In genomic region chr7:65144881-65145280, GRCm38 (mm10) we compare ENCODE assay signal across 19 mouse cellular contexts. TPM values are rescaled to one million over a fixed set of nuclear protein-coding genes. Genes with fewer than 3 reads are reported as not detected.
DNase-seq lines count a peak whose midpoint lies in the region; ATAC-seq and TF ChIP-seq lines count a peak whose summit lies in the region.
"Had no signal": no experiment of that assay in that cellular context is flagged by ENCODE, and none has a peak within 500 bp of the region (broad histone marks: within the 10 kb centered on the region; RNA-seq: fewer than 3 reads in every experiment).

No protein-coding gene starts in this region.

- H3K9me3 ChIP-seq in embryonic facial prominence, embryonic 14.5 days (ENCODE audit: control insufficient read depth, low read length), result no peaks in the 10 kb centered on the region
- H3K9me3 ChIP-seq in embryonic facial prominence, embryonic 10.5 days, result no peaks in the 10 kb centered on the region
- no peaks in the 10 kb centered on the region for H3K9me3 ChIP-seq in intestine, embryonic 14.5 days (ENCODE audit: control insufficient read depth, low read length)
- no peaks in the 10 kb centered on the region for H3K9me3 ChIP-seq in intestine, postnatal 0 days (ENCODE audit: control insufficient read depth)
- H3K9me3 ChIP-seq in midbrain, postnatal 0 days (ENCODE audit: low read length), result no peaks in the 10 kb centered on the region
- H3K9me3 ChIP-seq in midbrain, embryonic 13.5 days, result no peaks in the 10 kb centered on the region
- H3K9me3 ChIP-seq: forebrain, embryonic 15.5 days; heart, embryonic 12.5 days; hindbrain, embryonic 15.5 days; intestine, embryonic 15.5 days had no signal

- 41% methylated on average over 6 of the region's 6 CpGs for WGBS in embryonic facial prominence, embryonic 14.5 days
- 72% methylated on average over 6 of the region's 6 CpGs for WGBS in embryonic facial prominence, embryonic 10.5 days
- 60% methylated on average over 6 of the region's 6 CpGs for WGBS in intestine, embryonic 14.5 days
- 67% methylated on average over 6 of the region's 6 CpGs for WGBS in intestine, postnatal 0 days
- WGBS in midbrain, postnatal 0 days, result 21% methylated on average over 6 of the region's 6 CpGs
- 32% methylated on average over 6 of the region's 6 CpGs for WGBS in midbrain, embryonic 13.5 days

- no peak overlapping the region for H3K9ac ChIP-seq in embryonic facial prominence, embryonic 14.5 days (ENCODE audit: low read depth, low read length)
- no peak overlapping the region for H3K9ac ChIP-seq in intestine, embryonic 14.5 days (ENCODE audit: low read length)
- no peak overlapping the region for H3K9ac ChIP-seq in intestine, postnatal 0 days (ENCODE audit: low read depth, low read length)
- no peak overlapping the region for H3K9ac ChIP-seq in midbrain, postnatal 0 days (replicated peaks; ENCODE audit: low read length, poor library complexity, severe bottlenecking)
- H3K9ac ChIP-seq in midbrain, embryonic 13.5 days (replicated peaks), result no peak overlapping the region
- H3K9ac ChIP-seq: forebrain, embryonic 15.5 days; heart, embryonic 12.5 days; hindbrain, embryonic 15.5 days; intestine, embryonic 15.5 days had no signal

- no peaks in the 10 kb centered on the region for H3K36me3 ChIP-seq in embryonic facial prominence, embryonic 14.5 days (ENCODE audit: control insufficient read depth, insufficient read depth, low read length)
- no peaks in the 10 kb centered on the region for H3K36me3 ChIP-seq in embryonic facial prominence, embryonic 10.5 days (replicated peaks)
- H3K36me3 ChIP-seq in intestine, embryonic 14.5 days (ENCODE audit: control insufficient read depth, insufficient read depth, low read length), result no peaks in the 10 kb centered on the region
- H3K36me3 ChIP-seq in intestine, postnatal 0 days (ENCODE audit: control insufficient read depth, insufficient read depth), result no peaks in the 10 kb centered on the region
- no peaks in the 10 kb centered on the region for H3K36me3 ChIP-seq in midbrain, postnatal 0 days (ENCODE audit: insufficient read depth, low read length)
- no peaks in the 10 kb centered on the region for H3K36me3 ChIP-seq in midbrain, embryonic 13.5 days
- H3K36me3 ChIP-seq: forebrain, embryonic 15.5 days; heart, embryonic 12.5 days; hindbrain, embryonic 15.5 days; intestine, embryonic 15.5 days had no signal

- no peak for TF ChIP-seq CTCF in intestine, postnatal 0 days (IDR thresholded peaks at IDR 0.05; ENCODE audit: low read depth)
- no peak for TF ChIP-seq CTCF in midbrain, postnatal 0 days (IDR thresholded peaks at IDR 0.05)

- no peak for ATAC-seq in embryonic facial prominence, embryonic 14.5 days (ENCODE audit: low read depth)
- ATAC-seq in intestine, embryonic 14.5 days (replicated peaks; ENCODE audit: low FRiP score, low TSS enrichment, low read depth), result no peak
- no peak for ATAC-seq in intestine, postnatal 0 days
- ATAC-seq in midbrain, postnatal 0 days (ENCODE audit: low FRiP score), result no peak
- ATAC-seq in midbrain, embryonic 13.5 days, result no peak
- ATAC-seq: forebrain, embryonic 15.5 days; intestine, embryonic 15.5 days had no signal

- no peaks in the 10 kb centered on the region for H3K4me1 ChIP-seq in embryonic facial prominence, embryonic 14.5 days (ENCODE audit: control insufficient read depth, insufficient read depth, low read length)
- H3K4me1 ChIP-seq in embryonic facial prominence, embryonic 10.5 days, result no peaks in the 10 kb centered on the region
- no peaks in the 10 kb centered on the region for H3K4me1 ChIP-seq in intestine, embryonic 14.5 days (replicated peaks; ENCODE audit: control insufficient read depth, insufficient read depth, low read length)
- H3K4me1 ChIP-seq in intestine, postnatal 0 days (replicated peaks; ENCODE audit: control insufficient read depth, insufficient read depth, low read length), result no peaks in the 10 kb centered on the region
- H3K4me1 ChIP-seq in midbrain, postnatal 0 days (ENCODE audit: insufficient read depth, low read length), result no peaks in the 10 kb centered on the region
- H3K4me1 ChIP-seq in midbrain, embryonic 13.5 days (replicated peaks), result no peaks in the 10 kb centered on the region; the same call in 1 of the 2 replicates
- H3K4me1 ChIP-seq: heart, embryonic 12.5 days; intestine, embryonic 15.5 days had no signal

- DNase-seq in embryonic facial prominence, embryonic 14.5 days (ENCODE audit: low spot score), result peak; percentile 10
- no peak for DNase-seq in embryonic facial prominence, embryonic 10.5 days (ENCODE audit: low spot score)
- DNase-seq in intestine, embryonic 14.5 days (ENCODE audit: low spot score), result peak; percentile 25
- DNase-seq in midbrain, postnatal 0 days (ENCODE audit: low spot score), result peak; percentile 42
- DNase-seq in retina, postnatal 1 day, result peak; percentile 46
- DNase-seq: adrenal gland, adult 2 months; adrenal gland, postnatal 25 days; cerebellum, adult 2 months; gastrocnemius, postnatal 36 days; heart, adult 18-20 months; heart, postnatal 36 days had no signal

- no peaks in the 10 kb centered on the region for H3K27me3 ChIP-seq in embryonic facial prominence, embryonic 14.5 days (replicated peaks; ENCODE audit: control insufficient read depth, insufficient read depth, low read length)
- no peaks in the 10 kb centered on the region for H3K27me3 ChIP-seq in embryonic facial prominence, embryonic 10.5 days (replicated peaks; ENCODE audit: low read depth, poor library complexity, severe bottlenecking)
- H3K27me3 ChIP-seq in intestine, embryonic 14.5 days (replicated peaks; ENCODE audit: control insufficient read depth, insufficient read depth, low read length), result no peaks in the 10 kb centered on the region
- no peaks in the 10 kb centered on the region for H3K27me3 ChIP-seq in intestine, postnatal 0 days (replicated peaks; ENCODE audit: control insufficient read depth, insufficient read depth, low read length)
- H3K27me3 ChIP-seq in midbrain, postnatal 0 days (ENCODE audit: insufficient read depth, low read length), result no peaks in the 10 kb centered on the region
- H3K27me3 ChIP-seq in midbrain, embryonic 13.5 days, result no peaks in the 10 kb centered on the region
- H3K27me3 ChIP-seq: forebrain, embryonic 15.5 days; heart, embryonic 12.5 days; hindbrain, embryonic 15.5 days; intestine, embryonic 15.5 days had no signal

- H3K4me3 ChIP-seq in embryonic facial prominence, embryonic 14.5 days (ENCODE audit: low read depth, low read length), result no peak overlapping the region
- no peak overlapping the region for H3K4me3 ChIP-seq in embryonic facial prominence, embryonic 10.5 days
- H3K4me3 ChIP-seq in intestine, embryonic 14.5 days (ENCODE audit: low read depth, low read length), result no peak overlapping the region
- no peak overlapping the region for H3K4me3 ChIP-seq in intestine, postnatal 0 days (ENCODE audit: low read depth, low read length)
- H3K4me3 ChIP-seq in midbrain, postnatal 0 days (ENCODE audit: low read depth, low read length), result no peak overlapping the region
- H3K4me3 ChIP-seq in midbrain, embryonic 13.5 days (replicated peaks), result no peak overlapping the region
- H3K4me3 ChIP-seq: forebrain, embryonic 15.5 days; heart, embryonic 12.5 days; hindbrain, embryonic 15.5 days; intestine, embryonic 15.5 days had no signal

- no peak overlapping the region for H3K4me2 ChIP-seq in embryonic facial prominence, embryonic 14.5 days (ENCODE audit: low read depth, low read length)
- no peak overlapping the region for H3K4me2 ChIP-seq in intestine, embryonic 14.5 days (ENCODE audit: low read length)
- H3K4me2 ChIP-seq in intestine, postnatal 0 days (replicated peaks; ENCODE audit: low read depth), result no peak overlapping the region
- no peak overlapping the region for H3K4me2 ChIP-seq in midbrain, postnatal 0 days (ENCODE audit: low read depth, low read length, poor library complexity, severe bottlenecking)
- no peak overlapping the region for H3K4me2 ChIP-seq in midbrain, embryonic 13.5 days (replicated peaks)
- H3K4me2 ChIP-seq: forebrain, embryonic 15.5 days; heart, embryonic 12.5 days; hindbrain, embryonic 15.5 days; intestine, embryonic 15.5 days had no signal

- H3K27ac ChIP-seq in embryonic facial prominence, embryonic 14.5 days (replicated peaks; ENCODE audit: low read depth, low read length), result no peak overlapping the region
- H3K27ac ChIP-seq in embryonic facial prominence, embryonic 10.5 days (replicated peaks), result no peak overlapping the region
- H3K27ac ChIP-seq in intestine, embryonic 14.5 days (ENCODE audit: low read depth), result no peak overlapping the region
- H3K27ac ChIP-seq in intestine, postnatal 0 days (ENCODE audit: low read depth, low read length), result no peak overlapping the region
- H3K27ac ChIP-seq in midbrain, postnatal 0 days (ENCODE audit: low read depth, low read length), result no peak overlapping the region
- H3K27ac ChIP-seq in midbrain, embryonic 13.5 days, result no peak overlapping the region
- H3K27ac ChIP-seq: forebrain, embryonic 15.5 days; hindbrain, embryonic 15.5 days; intestine, embryonic 15.5 days had no signal

RNA-seq across cellular contexts. Expression of gene Fam189a1, which starts 11.5 kb away (rescaled TPM):
- polyA plus RNA-seq in embryonic facial prominence, embryonic 14.5 days (2014; fragmentation: Nextera tagmentation; extraction: Ambion mirVana), result 3.6 and 4.4 TPM in 2 replicates
- polyA plus RNA-seq in embryonic facial prominence, embryonic 10.5 days (2016; fragmentation: Nextera tagmentation; extraction: Ambion mirVana), result 0.60 and 0.72 TPM in 2 replicates
- polyA plus RNA-seq in intestine, embryonic 14.5 days (2014; fragmentation: Nextera tagmentation; extraction: Ambion mirVana), result 1.2 and 2.3 TPM in 2 replicates
- polyA plus RNA-seq in intestine, postnatal 0 days (2015; fragmentation: Nextera tagmentation; extraction: Ambion mirVana), result 0.66 and 0.82 TPM in 2 replicates
- 19.7 and 21.3 TPM in 2 replicates for total RNA-seq in midbrain, postnatal 0 days (2014; rRNA removed)
- 10.0 and 12.8 TPM in 2 replicates for polyA plus RNA-seq in midbrain, postnatal 0 days (2015; fragmentation: Nextera tagmentation; extraction: Ambion mirVana)
- polyA plus RNA-seq in midbrain, embryonic 13.5 days (2015; fragmentation: Nextera tagmentation; extraction: Ambion mirVana), result 5.9 and 6.4 TPM in 2 replicates
- total RNA-seq: CH12.LX; gastrocnemius, adult 8-10 months; gastrocnemius, postnatal 36 days; heart, adult 18-20 months; heart, postnatal 36 days had no signal
